Mouse (Mus musculus) activated CD4-positive, CD25-positive, alpha-beta regulatory T cell, adult 9 weeks (primary cell): ENCODE data around the gene Kcne2. TPM values are rescaled to one million over a fixed set of nuclear protein-coding genes. Genes with fewer than 3 reads are reported as not detected.

Experiments
- polyA plus RNA-seq: library from polyadenylated mRNA; unstranded; fragments of 100-300 nt; shearing (Covaris generic); gene quantifications from one replicate; pipeline ENCODE4 v1.2.1, GENCODE M21; 2017

Kcne2 gene
- polyA plus RNA-seq = not detected

DNA sequence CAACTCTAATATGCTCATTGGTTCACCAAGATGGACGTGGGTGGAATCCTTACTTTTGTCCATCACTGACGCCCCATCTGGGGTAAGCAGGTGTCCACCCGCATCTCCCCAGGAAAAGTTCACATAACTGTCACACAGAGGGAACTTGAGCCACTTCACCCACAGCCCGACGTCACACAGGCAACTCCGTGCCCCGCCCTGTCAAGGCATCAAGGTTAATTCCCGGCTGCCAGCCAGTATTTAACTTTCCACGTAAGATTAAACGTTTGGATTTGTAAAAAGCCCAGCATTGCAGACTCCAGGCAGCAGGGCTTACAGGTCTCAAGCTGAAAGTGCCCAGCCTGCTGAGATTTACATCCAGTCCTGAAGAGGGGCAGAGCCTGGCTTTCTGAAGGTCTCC, at the start of gene Kcne2:
Gene Kcne2 (plus strand): TSS at position 289 of the 400 bp plus-strand sequence.

DNA sequence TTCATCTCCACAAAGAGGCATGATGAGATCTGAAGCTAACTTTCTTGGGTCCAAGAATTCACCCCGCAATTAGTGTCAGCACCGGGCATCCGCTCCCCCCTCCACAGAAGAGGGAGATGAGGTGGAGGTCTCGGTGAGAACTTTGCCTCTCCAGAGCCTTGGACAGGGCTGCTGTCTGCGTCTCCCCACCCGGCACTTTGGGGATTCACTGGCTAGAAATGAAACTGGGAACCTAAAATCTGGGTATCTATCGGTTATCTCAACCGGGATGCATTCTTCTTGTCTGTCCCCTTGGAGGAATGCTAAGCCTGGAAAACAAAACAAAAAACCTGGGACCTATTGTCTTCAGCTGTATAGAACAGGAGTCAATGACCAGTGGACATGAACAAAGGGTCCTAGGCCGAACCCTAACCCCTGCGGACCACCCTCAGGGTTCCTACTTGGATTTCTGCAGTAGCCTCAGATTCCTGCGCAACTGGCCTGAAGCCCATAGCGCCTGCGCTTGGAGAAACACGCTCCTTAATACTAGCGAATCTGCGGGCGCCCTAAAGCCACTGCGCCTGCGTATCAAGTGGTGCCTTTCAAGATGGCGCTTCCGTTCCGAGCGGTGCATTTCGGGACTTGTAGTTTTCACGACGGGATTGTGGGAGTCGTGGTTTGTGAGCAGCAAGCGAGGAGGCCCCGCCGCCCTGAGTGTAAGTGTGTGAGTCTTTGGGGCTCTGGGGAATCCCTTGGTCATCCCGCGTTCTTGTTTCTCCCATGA, 8.6 kb downstream of the Kcne2 start, which contains the start of gene Smim11:
Gene Smim11 (plus strand): TSS at position 638 of the 763 bp plus-strand sequence.

DNA sequence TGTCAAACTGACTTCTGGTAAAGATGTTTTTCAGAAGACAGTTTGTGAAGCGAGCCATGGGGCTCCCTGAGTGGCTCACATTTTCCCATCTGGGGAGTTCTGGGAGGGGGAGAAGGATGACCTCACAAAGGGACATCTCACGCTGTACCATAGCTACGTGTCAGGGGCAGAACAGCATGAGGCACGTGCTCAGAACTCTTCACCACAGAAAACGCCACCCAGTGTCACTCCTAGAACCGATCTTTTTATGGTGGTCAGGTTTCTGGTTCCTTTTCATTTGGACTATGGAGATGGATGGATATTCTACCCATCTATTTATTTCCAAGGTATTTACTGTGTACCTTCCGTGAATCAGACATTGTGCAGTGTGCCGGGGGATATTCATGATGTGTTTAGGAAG, 29.2 kb downstream of the Kcne2 start, which contains the start of gene Fam243:
Gene Fam243 (minus strand): TSS at position 101 of the 400 bp plus-strand sequence.

Other genes starting within 250 kb of the Kcne2 start
- gene Mrps6, start 234.1 kb upstream of the Kcne2 start, polyA plus RNA-seq = 148 TPM
- not detected for gene Gm49711, start 234.1 kb upstream of the Kcne2 start, polyA plus RNA-seq
- 11.7 TPM for gene Slc5a3, start 234.1 kb upstream of the Kcne2 start, polyA plus RNA-seq
- 139 TPM for gene Smim11, start 8.9 kb downstream of the Kcne2 start, polyA plus RNA-seq
- gene Fam243, start 29.1 kb downstream of the Kcne2 start, polyA plus RNA-seq = not detected
- gene Kcne1, start 67.1 kb downstream of the Kcne2 start, polyA plus RNA-seq = 0.17 TPM
- 2.1 TPM for gene Rcan1, start 178.5 kb downstream of the Kcne2 start, polyA plus RNA-seq
- gene Clic6, start 193.3 kb downstream of the Kcne2 start, polyA plus RNA-seq = not detected